Mouse (Mus musculus) regulatory T cell (primary cell): ENCODE measurements around the gene Ankrd52.
"Not testable (repeated sequence)": the region's sequence is repeated elsewhere in the genome, so short reads cannot be mapped to it uniquely, and the experiment has no call there.

Experiments
- in situ Hi-C: fragments of 300-600 bp; cut with MboI, MseI; formaldehyde crosslinking; loops from one replicate; pipeline ENCODE4 v1.15.1; 2025; ENCODE audit warnings: high pct_unique_total_duplicates

Gene Ankrd52

DNA sequence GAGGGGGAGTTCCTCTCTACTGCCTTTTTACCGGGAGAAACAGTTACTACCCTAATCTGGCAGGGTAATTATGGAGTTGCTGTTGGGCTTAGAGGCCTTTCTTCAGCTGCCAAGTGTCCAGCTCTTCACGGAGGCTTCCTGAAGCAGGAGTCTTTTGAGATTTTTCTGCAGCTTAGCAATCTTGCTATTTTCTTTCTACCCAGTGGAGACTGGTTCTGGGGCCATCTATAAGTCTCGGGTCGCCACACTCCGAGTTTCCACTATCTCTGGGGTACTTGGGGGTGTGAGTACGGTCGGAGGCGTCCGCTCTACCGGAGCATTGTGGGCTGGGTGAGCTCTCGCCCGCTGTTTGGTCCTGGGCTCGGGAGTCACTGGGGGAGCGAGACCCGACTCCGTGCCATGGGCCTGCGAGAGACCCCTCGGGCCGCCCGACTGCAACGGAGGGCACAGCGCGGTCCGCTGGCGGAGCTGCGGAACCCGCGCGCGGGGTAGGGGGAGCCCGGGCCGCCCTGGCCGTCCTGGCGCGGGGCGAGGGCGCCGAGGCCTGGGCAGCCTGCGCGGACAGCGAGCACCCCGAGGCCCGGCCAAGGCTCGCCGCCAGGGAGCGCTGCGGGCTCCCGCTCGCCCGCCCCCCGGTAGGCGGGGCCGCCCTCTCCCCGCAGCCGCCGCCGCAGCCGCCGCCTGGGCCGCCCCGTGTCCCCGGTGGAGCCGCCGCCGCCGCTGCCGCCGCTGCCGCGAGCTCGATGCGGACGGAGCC, at the start of gene Ankrd52:
Gene Ankrd52, plus strand, starts transcription at position 661 of the 757 bp plus-strand sequence.
- in situ Hi-C loops, result no loop called here

DNA sequence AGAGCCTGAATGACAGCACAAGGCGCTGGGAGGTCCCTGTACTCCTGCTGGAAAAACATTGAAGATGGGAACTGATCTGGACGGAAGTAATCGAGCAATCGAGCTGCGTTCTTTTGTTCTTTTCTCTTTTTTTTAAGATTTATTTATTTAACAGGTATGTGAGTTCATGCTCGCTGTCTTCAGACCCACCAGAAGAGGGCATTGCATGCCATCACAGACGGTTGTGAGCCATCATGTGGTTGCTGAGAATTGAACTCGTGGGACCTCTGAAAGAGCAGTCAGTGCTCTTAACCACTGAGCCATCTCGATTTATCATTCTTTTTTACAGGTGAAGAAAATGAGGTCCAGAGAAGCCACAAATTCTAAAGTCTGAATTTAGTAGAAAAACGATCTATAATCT, 49.3 kb upstream of the Ankrd52 start:
- in situ Hi-C loops, result no loop called here

DNA sequence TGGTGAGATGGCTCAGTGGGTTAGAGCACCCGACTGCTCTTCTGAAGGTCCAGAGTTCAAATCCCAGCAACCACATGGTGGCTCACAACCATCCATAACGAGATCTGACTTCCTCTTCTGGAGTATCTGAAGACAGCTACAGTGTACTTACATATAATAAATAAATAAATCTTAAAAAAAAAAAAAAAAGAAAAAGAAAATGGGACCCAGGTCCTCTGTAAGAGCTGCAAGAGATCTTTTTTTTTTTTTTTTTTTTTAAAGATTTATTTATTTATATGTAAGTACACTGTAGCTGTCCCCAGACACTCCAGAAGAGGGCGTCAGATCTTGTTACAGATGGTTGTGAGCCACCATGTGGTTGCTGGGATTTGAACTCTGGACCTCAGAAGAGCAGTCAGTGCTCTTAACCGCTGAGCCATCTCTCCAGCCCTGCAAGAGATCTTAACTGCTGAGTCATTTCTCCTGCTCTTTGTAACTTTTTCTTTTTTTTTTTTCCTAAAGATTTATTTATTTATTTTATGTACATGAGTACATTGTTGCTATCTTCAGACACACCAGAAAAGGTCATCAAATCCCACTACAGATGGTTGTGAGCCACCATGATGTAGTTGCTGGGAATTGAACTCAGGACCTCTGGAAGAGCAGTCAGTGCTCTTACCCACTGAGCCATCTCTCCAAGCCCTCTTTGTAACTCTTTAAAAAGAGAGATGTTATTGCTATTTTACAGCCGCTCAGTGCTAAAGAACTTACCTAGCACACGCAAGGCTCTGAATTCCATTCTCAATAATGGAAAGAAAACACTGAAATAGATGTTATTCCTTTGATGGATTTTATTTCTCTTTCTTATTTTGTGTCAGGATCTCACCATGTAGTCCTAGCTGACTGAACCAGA, 44.3 kb upstream of the Ankrd52 start:
- in situ Hi-C loops, result not testable (repeated sequence)

DNA sequence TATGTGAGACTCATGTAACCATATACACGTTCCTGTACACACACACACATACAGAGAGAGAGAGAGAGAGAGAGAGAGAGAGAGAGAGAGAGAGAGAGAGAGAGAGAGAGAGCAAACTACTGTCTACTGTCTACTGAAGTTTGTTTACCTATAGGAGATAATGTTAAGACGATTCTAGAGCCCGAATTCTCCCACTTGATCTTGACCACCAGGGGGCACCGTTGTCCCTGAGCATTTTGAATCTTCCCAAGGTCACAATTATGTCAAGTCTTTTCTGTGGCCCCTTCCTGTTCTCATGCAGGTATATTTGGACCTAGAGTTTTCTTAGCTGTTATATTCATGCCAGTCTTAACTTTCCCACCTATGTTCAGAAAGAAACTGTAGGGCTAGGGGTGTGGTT, 41.3 kb upstream of the Ankrd52 start:
- in situ Hi-C loops, result no loop called here

DNA sequence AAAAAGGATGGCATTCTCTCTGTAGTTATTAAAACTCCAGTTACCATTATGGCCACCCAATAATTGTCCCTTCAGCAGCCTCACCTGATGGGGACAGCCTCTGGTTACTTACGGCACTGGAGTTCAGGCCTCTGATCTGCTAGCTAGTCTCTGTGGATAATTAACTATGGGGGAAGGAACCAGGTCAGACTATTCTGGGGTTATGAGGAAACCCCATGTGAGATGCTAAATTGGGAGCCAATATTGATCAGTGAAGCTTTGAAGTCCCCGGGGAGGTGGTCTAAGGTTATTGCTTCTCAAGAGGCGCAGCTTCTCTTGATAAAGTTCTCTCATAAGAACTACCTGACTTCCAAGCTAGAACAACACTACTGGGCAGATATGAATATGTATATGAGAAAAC, 40.7 kb upstream of the Ankrd52 start:
- in situ Hi-C loops, result no loop called here

DNA sequence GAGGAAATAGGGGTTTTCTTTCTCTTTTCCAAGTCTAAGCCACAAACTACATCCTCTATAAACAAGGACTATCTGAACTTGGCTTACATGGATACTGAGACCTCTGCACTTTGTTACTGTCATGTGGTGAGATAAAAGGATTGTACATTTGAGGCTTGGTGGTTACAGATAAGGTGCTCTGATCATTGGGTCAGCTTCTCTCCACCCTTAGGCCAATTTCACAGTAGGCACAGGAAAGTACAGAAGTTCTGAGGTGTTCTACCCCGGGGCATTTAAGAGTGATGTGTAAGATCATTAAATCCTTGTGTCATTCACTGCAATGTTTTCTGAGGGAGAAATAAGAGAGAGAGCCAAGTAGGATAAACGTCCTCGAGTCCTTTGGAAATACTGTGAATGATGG, 40.3 kb upstream of the Ankrd52 start:
- in situ Hi-C loops, result no loop called here

DNA sequence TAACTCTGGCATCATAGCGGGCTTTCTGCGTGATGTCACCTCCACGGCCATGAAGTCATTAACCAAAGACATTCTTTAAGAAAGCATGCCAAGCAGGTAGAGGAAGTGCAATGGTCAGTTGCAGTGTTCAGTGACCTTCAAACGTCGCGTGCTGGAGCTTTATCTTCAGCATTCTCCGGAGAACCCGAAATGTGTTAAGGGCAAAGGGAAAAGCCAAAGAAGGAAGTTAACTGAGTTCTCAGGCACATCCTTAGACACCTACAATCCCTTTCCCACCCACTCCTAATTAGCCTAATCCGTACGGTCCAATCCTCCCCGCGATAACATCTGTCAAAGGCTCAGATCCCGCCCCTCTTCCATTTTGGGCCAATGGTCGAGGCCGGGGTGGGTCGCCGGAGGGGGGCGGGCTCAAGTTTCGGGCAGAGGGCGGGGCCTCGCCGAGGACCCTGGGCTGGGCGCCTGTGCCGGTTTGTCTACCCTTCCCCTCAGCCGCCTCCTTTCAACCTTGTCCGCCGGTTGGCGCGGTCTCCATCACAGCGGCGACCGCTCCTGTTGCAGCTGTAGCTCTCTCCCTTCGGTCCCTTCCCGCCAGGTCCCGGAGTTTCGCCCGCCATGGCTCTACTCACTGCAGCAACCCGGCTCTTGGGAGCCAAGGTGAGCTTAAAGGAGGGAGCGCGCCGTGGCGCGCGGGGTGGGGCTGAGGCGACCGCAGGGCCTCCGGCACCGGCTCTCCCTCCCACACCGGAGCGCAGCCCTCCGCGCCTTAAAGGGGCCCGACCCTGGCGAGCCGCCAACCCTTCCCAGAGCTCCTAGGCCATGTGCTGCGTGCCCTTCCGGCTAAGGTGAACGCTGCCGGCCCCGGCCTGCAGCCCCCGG, 39.4 kb upstream of the Ankrd52 start, which contains the start of gene Cs:
Gene Cs, plus strand, starts transcription at position 429 of the 876 bp plus-strand sequence.
- in situ Hi-C loops, result no loop called here

DNA sequence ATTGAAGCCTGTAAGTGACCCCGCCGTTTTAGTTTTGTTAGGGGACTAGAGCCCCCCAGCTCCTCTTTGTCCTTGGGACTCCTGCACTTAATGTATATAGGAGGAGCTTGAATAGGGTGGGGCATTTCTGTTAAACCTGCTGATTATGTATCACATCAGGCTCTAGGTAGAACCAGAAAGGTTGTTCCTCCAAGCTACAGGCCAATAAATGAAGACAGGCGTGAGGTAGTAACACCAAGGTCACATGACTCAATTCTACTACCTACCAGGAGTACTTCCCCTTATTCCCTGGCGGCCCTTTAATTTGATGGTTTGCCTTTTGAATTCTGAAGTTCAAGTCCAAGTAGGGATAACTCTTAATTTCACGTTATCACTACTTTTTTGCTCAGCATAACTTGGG, 38.5 kb upstream of the Ankrd52 start:
- in situ Hi-C loops, result no loop called here

DNA sequence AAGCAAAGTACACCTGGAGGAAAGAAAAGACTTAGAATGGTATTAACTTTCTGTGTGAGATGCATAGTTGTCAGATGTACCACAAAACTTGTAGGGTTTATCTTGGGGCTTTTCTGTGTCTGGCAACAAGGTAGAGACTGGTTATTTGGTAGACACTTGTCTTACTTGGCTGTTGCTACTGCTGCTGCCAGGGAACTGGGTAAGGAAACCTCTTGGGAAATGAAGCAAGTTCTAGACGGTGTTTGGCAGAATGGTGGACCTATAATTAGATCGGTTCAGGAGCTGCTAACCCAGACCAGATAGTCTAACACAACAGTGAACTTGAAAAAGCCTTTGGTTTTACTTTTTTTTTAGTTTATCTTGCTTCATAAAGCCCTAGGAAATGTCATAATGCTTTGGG, 38.0 kb upstream of the Ankrd52 start:
- in situ Hi-C loops, result no loop called here

DNA sequence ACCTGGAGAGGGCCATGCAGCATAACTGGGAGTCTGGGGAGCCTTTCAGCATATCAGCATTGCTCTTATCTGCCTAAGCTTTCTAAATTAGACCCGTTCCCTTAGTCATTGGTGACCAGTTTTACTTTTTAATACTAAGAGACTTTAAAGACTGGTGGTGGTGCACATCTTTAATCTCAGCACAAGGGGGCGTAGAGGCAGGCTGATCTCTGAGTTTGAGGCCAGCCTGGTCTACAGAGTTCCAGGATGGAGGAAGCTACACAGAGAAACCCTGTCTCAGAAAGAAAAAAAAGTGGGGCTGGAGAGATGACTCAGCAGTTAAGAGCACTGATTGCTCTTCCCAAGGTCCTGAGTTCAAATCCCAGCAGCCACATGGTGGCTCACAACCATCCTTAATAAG, 36.7 kb upstream of the Ankrd52 start:
- in situ Hi-C loops, result no loop called here

DNA sequence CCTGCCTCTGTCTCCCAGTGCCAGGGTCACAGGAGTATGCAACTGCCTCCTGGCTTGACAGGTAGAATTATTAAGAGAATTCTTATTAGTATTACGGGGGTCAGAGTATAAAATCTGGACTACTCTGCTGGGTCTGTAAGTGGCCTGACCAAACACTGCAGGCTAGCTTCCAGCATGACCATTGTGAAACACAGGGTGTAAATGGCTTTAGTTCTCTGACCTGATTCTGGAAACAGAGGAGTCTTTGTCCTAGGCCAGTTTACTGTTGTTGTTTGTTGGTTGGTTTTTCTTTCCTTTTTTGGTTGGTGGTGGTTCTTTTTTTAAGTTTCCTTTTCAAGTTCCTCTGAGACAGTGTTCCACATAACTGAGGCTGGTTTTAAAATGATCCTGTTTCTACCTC, 33.5 kb upstream of the Ankrd52 start:
- in situ Hi-C loops, result no loop called here

DNA sequence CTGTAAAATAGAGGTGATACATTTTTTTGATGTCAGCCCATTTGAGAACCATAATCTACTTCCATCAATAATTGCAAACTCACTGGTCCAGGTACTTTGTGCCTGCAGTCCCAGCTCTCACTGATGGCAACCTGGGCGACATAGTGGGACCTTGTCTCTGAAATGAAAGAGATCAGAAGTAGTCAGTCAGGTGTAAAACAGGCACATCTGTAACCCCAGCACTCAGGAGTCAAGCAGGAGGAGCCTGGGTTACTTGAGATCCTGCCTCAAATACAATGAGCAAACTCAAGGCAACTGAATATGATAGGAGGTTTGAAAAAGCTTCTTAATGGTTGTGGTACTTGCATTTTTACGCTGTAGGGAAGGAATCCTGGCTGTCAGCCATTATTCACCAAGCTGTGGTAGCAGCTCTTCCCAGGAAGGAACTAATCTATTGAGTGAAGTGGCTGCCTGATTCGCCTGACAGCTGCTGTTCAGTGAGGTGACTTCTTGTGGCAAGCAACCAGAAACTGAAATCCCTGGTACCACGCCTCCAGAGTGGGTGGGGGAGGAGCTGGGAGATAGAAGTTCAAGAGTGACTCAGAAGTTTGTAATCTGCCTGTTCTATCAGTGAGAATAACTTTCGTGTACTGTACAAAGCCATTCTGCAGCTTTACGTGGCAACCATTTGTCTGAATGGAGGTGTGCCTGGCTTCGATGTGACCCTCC, 32.2 kb upstream of the Ankrd52 start:
- in situ Hi-C loops, result no loop called here

DNA sequence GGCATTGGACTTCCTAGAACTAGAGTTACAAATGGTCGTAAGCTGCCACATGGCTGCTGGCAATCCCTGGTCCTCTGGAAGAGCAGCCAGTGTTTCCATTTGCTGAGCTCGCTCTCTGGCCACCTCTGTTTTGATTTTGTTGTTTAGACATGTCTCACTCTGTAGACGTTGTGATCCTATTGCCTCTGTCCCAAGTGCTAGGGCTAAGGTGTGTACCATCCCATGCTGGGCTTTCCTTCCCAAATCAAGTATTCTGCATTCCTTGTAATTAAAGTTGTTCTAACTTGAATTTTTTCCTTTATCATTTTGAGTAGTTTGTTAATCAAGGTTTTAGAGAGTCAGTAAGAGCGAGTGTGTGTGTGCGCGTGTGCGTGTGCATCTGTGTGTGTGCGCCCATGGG, 29.4 kb upstream of the Ankrd52 start:
- in situ Hi-C loops, result no loop called here

DNA sequence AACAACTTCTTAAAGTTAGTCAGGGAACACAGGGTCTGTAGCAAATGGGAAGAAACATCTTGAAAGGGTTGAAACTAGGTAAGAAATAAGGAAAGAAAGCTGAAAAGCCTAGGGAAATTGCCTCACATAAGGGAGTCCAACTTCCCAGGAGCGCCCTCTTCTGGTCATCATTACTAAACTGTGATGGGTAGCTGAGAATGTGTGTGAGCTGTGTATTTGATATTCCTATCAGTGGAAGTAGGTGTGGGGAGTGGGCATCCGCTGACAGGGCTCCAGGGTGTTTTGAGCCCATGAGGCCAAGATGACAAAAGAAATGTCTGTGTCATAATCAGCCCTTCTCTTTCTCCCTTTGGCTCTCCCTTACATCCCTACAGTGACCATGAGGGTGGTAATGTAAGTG, 18.1 kb upstream of the Ankrd52 start:
- in situ Hi-C loops, result no loop called here

DNA sequence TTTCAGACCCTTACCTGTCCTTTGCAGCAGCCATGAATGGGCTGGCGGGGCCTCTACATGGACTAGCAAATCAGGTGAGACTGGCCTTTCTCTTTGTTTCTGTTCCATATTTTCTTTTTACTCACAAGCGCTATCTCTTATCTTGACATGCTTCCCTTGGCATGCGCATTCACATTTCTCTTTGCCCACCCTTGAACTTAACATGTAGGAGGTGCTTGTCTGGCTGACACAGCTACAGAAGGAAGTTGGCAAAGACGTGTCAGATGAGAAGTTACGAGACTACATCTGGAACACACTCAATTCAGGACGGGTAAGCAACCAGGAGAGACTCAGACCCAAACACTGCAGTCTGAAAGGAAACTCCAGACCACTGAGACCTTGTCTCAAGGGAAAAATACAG, 17.7 kb upstream of the Ankrd52 start:
- in situ Hi-C loops, result no loop called here

DNA sequence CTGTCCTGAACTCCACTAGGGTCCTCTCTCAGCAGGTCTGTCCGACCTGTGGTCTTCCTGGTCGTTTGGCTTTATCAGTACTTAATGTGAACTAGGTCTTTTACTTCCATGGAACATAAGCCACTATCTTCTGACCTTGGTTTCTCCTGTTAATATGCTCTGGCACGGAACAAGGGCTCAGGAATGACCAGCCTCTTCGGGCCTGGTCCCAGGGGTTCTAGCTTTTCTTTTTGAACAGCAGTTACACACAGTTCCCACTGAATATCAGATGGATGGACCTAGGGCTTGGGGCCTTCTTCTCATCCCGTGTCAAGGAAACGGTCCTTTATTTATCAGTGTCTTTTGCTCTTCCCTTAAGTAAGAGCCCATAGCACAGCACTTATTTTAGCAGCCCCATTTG, 15.1 kb upstream of the Ankrd52 start:
- in situ Hi-C loops, result no loop called here

DNA sequence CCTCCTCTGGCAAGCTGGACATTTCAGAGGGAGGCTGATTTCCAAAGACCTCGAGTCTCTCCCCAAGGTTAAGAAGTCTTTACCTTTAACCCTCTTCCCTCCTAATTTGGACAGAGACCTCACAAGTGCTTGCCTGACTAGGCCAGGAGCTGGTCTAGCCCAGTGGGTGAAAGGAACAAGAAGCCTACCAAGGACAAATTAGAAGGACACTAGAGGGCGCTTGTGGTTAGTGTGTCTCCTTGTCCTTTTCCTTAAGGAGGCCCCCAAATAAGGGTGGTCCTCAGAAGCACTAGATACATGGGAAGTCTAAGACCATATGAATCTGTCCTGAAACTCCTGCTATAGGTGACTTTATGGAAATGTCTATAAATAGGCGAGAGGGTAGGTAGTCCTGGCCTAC, 14.3 kb upstream of the Ankrd52 start:
- in situ Hi-C loops, result no loop called here

DNA sequence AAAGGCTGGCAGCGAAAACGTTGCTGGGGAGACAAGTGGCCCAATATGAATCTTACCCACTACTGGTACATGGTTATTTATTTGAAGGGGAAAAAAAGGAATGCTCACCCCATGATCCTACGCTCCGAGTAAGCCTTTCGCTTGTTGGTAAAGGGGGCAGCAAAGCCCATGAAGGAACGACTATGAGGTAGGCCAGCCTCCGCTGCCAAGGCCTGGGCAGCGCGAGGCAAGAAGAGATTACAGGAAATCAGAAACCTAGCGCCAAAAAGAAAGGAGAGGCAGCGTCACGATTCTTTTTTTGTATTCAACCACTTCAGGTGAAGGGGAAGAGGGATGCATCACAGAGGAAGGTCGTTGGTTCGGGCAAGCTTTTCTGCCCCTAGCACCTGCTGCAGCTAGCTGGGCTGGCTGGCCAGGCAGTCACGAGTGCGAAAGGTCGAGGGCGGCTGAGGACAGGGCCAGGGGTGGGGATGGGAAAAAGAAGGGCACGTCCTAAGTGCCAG, 9.0 kb upstream of the Ankrd52 start:
- in situ Hi-C loops, result loop anchor here (5.0 kb wide), 1 partner anchor 89 kb away; the partner anchor contains the start of gene Smarcc2

DNA sequence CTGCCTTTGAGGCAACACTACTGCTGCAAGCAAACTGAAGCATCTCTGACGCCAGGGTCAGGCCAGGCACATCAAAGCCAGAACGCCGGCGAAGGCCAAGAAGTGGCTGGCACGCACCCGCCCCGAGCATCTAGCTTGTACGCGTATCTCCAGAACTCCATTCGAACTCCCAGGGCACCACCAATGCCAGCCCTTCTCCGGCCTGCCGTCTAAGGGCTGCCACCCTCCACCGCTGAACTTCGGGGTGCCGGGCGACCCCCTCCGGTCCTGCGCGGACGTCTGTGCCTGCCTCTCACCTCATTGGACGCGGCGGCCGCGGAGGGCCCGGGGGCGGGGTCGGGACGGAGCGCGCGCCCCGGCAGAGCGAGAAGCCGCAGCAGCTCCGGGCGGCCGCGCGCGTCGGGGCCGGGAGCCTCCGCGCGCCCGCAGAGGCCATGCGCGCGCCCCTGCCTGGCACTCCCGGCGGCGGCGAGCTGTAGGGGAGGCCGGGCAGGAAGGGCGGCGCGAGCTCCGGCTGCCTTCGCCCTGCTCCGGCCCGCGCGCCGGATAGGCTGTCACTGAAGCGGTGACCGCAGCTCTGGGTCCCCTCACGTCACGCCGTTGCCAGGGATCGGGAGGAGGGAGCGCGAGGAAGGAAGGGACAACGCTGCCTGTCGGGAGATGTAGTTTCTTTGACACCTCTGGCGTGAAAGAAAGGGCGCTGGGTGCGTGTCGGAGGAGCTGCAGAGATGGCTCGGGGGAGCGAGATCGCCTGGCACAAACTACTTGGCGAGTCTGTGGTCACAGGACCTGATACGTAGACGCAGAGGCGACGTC, 8.3 kb upstream of the Ankrd52 start, which contains the start of gene Coq10a:
Gene Coq10a, minus strand, starts transcription at position 596 of the 816 bp plus-strand sequence.
- in situ Hi-C loops, result loop anchor here (5.0 kb wide), 1 partner anchor 89 kb away; the partner anchor contains the start of gene Smarcc2

DNA sequence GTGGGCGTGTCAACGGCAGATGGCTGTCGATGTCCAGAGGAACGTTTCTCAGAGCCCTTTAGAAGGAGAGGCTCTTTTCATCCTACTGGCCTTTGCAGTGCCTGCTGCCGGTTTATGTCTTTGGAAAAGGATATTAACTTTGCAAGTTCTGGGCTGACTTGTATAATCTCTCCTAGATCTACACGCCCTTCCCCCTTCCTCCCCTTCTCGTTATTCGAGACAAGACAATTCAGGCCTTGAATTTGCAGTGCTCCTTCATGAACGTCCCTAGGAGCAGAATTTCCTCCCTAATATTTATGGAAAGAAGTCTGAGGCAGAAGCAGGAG, 7.7 kb upstream of the Ankrd52 start:
- in situ Hi-C loops, result loop anchor here (5.0 kb wide), 1 partner anchor 88 kb away; the partner anchor contains the start of gene Smarcc2
